In genomic region chr17:87403462-87403861, GRCm38 (mm10) we compare ENCODE assay signal across 26 mouse cellular contexts. TPM values are rescaled to one million over a fixed set of nuclear protein-coding genes. Genes with fewer than 3 reads are reported as not detected.
DNase-seq lines count a peak whose midpoint lies in the region; ATAC-seq and TF ChIP-seq lines count a peak whose summit lies in the region.
"Had no signal": no experiment of that assay in that cellular context is flagged by ENCODE, and none has a peak within 500 bp of the region (broad histone marks: within the 10 kb centered on the region; RNA-seq: fewer than 3 reads in every experiment).

No protein-coding gene starts in this region.

- peak; percentile 51; the same call in 1 of the 2 replicates for ATAC-seq in kidney, embryonic 16.5 days (ENCODE audit: low FRiP score, low TSS enrichment)
- ATAC-seq: CD4-positive, CD25-positive, alpha-beta regulatory T cell, adult 4 months; forebrain, embryonic 13.5 days; forebrain, embryonic 16.5 days; hindbrain, embryonic 16.5 days had no signal

- H3K4me3 ChIP-seq in kidney, adult 2 months (ENCODE audit: insufficient read depth, low read depth, low read length): no peak overlapping the region
- no peak overlapping the region for H3K4me3 ChIP-seq in kidney, embryonic 16.5 days (ENCODE audit: low read length)
- H3K4me3 ChIP-seq: forebrain, embryonic 10.5 days; forebrain, embryonic 13.5 days; hindbrain, embryonic 10.5 days; hindbrain, embryonic 13.5 days had no signal

- peak; percentile 32 for DNase-seq in kidney, adult 2 months
- no peak for DNase-seq in kidney, postnatal 25 days
- DNase-seq in kidney, postnatal 14 days: no peak
- DNase-seq in yolk sac, embryonic 10.5 days (ENCODE audit: low spot score): peak; percentile 32
- DNase-seq in lung, postnatal 25 days (ENCODE audit: low spot score): no peak
- DNase-seq: adrenal gland, adult 2 months; adrenal gland, postnatal 14 days; cerebellum, adult 11 months; cerebellum, adult 2 months; cerebellum, adult 9-11 months; cerebellum, postnatal 25 days; gastrocnemius, postnatal 10 days; gastrocnemius, postnatal 36 days had no signal

- no peak overlapping the region for H3K27ac ChIP-seq in kidney, adult 2 months (ENCODE audit: insufficient read depth, low read depth, low read length)
- no peak overlapping the region for H3K27ac ChIP-seq in kidney, embryonic 16.5 days (ENCODE audit: low read length)
- H3K27ac ChIP-seq: forebrain, embryonic 10.5 days; forebrain, embryonic 13.5 days; hindbrain, embryonic 10.5 days; hindbrain, embryonic 13.5 days had no signal

- H3K36me3 ChIP-seq in kidney, adult 2 months (ENCODE audit: control insufficient read depth, insufficient read depth, low read length): no peaks in the 10 kb centered on the region
- no peaks in the 10 kb centered on the region for H3K36me3 ChIP-seq in kidney, embryonic 16.5 days (ENCODE audit: insufficient read depth, low read length)
- H3K36me3 ChIP-seq: forebrain, embryonic 10.5 days; hindbrain, embryonic 10.5 days; hindbrain, embryonic 13.5 days had no signal

- WGBS in kidney, adult 2 months: 52% methylated on average over 4 of the region's 4 CpGs
- WGBS in kidney, embryonic 16.5 days: 66% methylated on average over 4 of the region's 4 CpGs

- no peak overlapping the region for H3K9ac ChIP-seq in kidney, embryonic 16.5 days (replicated peaks; ENCODE audit: low read length)
- H3K9ac ChIP-seq: forebrain, embryonic 13.5 days; hindbrain, embryonic 13.5 days had no signal

- TF ChIP-seq CTCF in kidney, adult 2 months (conservative IDR thresholded peaks at IDR 0.05; ENCODE audit: insufficient read depth, insufficient read length, low read depth, low read length): no peak

- H3K4me2 ChIP-seq in kidney, embryonic 16.5 days (replicated peaks; ENCODE audit: low read depth, low read length): no peak overlapping the region
- H3K4me2 ChIP-seq: forebrain, embryonic 13.5 days; heart, embryonic 11.5 days; hindbrain, embryonic 13.5 days had no signal

- H3K27me3 ChIP-seq in kidney, adult 2 months (replicated peaks; ENCODE audit: control insufficient read depth, insufficient read depth, low read length): no peaks in the 10 kb centered on the region
- no peaks in the 10 kb centered on the region for H3K27me3 ChIP-seq in kidney, embryonic 16.5 days (ENCODE audit: insufficient read depth, low read length)
- H3K27me3 ChIP-seq: forebrain, embryonic 13.5 days; hindbrain, embryonic 13.5 days had no signal

- no peaks in the 10 kb centered on the region for H3K9me3 ChIP-seq in kidney, embryonic 16.5 days (ENCODE audit: low read length)
- H3K9me3 ChIP-seq: forebrain, embryonic 10.5 days; forebrain, embryonic 13.5 days; hindbrain, embryonic 10.5 days; hindbrain, embryonic 13.5 days had no signal

- no peaks in the 10 kb centered on the region for H3K4me1 ChIP-seq in kidney, adult 2 months (ENCODE audit: control insufficient read depth, insufficient read depth, low read length)
- H3K4me1 ChIP-seq in kidney, embryonic 16.5 days (ENCODE audit: insufficient read depth, low read length): peaks cover 5% of the 10 kb centered on the region; the same call in 1 of the 2 replicates
- H3K4me1 ChIP-seq: forebrain, embryonic 13.5 days; hindbrain, embryonic 13.5 days had no signal

- no peak for TF ChIP-seq POLR2A in kidney, adult 2 months (IDR thresholded peaks at IDR 0.05; ENCODE audit: low read depth, low read length)

RNA-seq across cellular contexts. Expression of gene Stpg4, which starts 24.1 kb away (rescaled TPM):
- polyA plus RNA-seq in kidney, adult 2 months (2012; rRNA removed): not detected in 2 replicates
- 0.60 TPM in 1 of 2 replicates, not detected in the other for polyA plus RNA-seq in kidney, embryonic 16.5 days (2015; fragmentation: Nextera tagmentation; extraction: Ambion mirVana)
- polyA plus RNA-seq: adrenal gland, adult 2 months; C2C12; CD4-positive, CD25-positive, alpha-beta regulatory T cell, adult 4 months; cerebellum, adult 2 months; embryonic facial prominence, embryonic 14.5 days; forebrain, embryonic 10.5 days; forebrain, embryonic 13.5 days; forebrain, embryonic 16.5 days; heart, embryonic 11.5 days; heart, embryonic 14.5 days; heart, postnatal 0 days; hindbrain, embryonic 10.5 days; hindbrain, embryonic 13.5 days had no signal

RNA-seq across cellular contexts. Expression of gene Calm2, which starts 43.3 kb away (rescaled TPM):
- 40.5 and 78.8 TPM in 2 replicates for polyA plus RNA-seq in kidney, adult 2 months (2012; rRNA removed)
- polyA plus RNA-seq in kidney, embryonic 16.5 days (2015; fragmentation: Nextera tagmentation; extraction: Ambion mirVana): 1,041 and 1,124 TPM in 2 replicates

Comparison
In these comparisons a context has a peak if more than half of its experiments do, and no peak if none do; other contexts are left out.
1. DNase-seq: peak in kidney, adult 2 months (single experiment) and yolk sac, embryonic 10.5 days (single experiment); none in kidney, postnatal 25 days (0 of 2), kidney, postnatal 14 days (single experiment) and lung, postnatal 25 days (single experiment).
2. RNA of gene Calm2, which starts 43.3 kb away (polyA plus RNA-seq): 1,041 to 1,124 TPM in kidney, embryonic 16.5 days; 40.5 to 78.8 TPM in kidney, adult 2 months; every median in the first group is over 10 times any median in the second.